Mouse (Mus musculus) c-Kit-negative CD71-positive TER-119-positive erythroid progenitor cells, embryonic 14.5 days (primary cell): ENCODE measurements around the gene Ascc1.

ENCODE experiments used
- DNase-seq: peaks from one replicate; pipeline ENCODE4 v3.0.0-alpha.2; 2013; ENCODE audit warnings: low read depth, low spot score

The Ascc1 gene

DNA sequence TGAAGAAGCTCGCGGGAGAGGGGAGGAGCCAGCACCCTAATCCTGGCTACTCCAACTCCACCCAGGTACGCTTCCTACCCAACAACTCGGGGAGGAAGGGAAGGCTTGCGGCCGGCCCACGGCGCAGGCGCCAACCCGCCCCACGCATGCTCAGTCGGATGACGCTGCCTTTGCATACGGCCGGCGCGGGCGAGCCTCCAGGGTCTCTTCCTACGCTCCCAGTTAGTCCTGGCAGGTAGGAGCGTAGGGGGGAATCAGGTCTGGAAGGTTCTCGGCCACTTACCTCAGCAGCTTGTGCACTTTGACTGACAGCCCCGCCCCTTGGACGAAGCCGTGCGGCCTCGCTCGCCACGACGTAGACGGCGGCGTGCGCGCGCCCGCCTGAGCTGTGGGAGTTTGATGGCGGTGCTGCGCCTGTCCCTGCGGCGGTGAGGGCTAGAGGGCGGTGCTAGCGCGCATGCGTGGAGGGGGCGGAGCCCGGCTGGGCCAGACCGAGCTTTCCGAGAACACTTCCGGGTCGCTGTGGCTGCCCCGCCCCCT lies at the start of gene Ascc1, which contains the start of gene Anapc16:
Ascc1 (plus strand) TSS at position 133 of the 540 bp plus-strand sequence.
Anapc16 (minus strand) TSS at position 463 of the 540 bp plus-strand sequence.
- DNase-seq, result peak; percentile 94

DNA sequence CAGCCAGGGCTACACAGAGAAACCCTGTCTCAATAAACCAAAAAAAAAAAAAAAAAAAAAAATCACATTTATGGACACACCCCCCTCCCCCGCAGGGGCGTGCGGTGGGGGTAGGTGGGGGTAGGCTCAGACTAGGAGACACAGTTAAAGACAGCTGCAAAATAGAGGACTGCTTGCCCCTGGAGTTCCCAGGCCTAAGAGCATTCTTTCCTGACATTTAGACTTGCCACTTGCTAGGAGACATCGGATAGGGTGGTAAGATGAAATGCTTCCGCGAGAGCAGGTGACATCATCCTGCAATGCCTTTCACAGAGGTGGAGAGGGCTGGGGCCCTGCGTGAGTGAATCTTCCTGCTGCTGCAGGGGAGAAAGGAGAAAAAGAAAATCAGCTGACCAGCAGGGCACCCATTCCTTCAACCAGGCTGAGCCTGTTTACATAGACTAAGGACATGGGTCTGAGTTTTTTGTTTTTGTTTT lies 49.0 kb upstream of the Ascc1 start:
- DNase-seq, result no peak

DNA sequence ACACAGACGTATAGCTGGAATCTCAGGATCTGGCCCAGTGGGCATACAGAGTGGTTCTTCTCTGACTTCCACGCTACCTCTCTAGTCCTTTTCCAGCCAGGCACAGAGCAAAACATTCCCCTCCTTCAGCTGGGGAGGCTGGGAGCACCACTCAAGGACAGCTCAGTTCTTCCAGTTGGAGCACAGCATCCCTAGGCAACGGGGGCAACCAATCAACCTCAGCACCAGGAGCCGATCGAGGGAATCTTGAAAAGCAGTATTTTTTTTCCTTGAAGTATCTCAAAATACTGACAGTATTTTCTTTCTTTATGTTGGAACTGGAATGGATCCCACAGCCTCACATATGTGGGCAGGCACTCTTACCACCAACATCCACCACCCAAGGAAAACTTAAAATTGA lies 45.9 kb upstream of the Ascc1 start:
- DNase-seq, result no peak

DNA sequence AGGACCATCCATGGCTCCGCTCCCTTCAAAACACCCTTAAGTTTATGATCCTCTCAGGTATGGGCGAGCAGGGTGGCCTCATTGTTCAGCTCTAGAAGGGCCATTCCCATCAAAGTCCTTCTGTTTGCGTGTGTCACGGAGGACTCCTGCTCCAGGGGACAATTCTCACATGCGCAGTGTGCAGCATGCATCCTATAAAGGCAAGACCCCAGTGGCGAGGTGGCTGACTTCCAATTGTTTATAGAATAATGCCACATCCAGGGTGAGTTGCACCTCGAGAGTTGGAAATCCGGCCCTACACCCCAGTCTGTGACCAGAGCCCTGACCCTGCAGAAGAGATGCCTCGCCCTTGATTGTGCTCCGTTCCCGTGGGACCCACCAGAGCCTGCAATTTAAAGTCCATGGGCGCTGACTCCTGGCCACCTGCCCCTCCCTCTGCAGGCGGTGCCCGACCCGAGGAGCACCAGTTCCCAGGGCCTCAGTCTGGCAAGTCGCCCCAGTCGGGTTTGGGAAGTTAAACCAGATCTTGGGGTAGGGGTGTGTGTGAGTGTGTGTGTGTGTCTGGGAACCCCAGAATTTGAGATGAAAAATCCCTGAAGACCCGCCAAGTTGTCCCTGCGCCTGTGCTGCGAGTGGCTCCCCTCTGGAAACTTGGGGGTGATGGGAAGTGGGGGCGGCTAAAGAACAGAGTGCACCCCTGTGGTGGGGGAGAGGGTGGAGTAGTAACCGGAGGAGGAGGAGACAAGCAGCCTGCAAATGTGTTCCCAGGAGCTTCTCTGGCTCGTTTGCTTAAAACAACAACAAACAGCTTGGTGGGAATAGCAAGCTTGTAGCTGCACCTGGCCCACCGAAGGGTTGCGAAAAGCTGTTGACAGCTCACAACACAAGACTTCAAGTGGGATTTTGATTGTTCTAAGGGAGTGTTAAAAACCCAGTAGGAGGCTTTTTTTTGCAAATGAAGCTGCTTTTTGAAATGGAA lies 45.1 kb upstream of the Ascc1 start:
- DNase-seq, result no peak

DNA sequence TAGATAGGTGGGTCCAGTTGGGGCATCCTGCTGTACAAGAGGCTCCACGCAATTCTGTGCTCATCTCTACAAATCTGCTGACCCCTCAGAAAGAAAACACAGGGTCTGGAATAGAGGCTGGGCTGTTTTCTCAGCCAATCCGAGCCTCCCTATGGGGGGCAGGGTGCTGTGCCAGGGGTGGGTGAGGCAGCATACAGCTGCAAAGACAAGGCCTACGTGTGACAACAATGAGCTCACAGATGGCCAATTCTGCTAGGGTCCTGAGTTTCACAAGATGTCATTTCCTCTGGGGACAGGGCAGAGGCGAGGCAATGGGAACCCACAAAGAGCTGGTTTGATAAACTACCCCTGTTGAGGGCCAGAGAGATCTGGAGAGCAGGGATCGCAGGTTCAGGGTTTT lies 44.1 kb upstream of the Ascc1 start:
- DNase-seq, result no peak

DNA sequence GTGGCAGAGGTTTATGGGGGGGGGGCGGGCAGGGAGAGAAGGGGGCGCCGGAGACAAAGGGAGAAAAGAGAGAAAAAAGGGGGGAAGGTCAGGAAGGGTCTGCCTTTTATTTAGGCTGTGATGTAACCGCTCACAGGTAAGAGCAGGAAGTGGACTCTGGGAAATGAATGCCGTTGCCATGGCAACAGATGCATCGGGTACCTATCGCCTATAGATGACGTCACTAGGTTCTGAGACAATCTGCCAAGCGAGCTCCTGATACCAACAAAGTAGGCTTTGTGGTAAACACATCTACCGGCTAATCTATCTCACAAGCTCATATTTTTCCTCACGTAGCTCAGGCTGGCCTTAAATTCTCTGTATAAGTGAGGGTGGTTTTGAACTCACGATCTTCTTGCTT lies 43.1 kb upstream of the Ascc1 start:
- no peak for DNase-seq

DNA sequence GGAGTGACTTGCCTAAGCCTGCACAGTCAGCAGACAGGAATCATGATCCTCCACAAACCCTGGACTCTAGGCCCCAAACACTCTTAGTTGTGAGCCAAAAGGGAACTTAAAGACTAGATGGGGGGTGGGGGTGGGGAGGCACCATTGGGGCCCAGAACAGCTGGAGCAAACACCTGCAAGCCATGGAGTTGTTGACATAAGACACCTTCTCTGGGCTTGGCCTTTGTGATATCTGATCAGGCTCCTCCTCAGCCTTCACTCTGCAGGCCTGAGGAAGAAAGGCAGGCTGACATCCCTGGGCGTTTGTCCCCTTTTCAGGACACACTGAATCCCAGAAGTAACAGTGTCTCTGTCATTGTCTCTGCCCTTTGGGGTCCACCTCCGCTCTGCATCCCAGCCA lies 39.0 kb upstream of the Ascc1 start:
- DNase-seq, result no peak

DNA sequence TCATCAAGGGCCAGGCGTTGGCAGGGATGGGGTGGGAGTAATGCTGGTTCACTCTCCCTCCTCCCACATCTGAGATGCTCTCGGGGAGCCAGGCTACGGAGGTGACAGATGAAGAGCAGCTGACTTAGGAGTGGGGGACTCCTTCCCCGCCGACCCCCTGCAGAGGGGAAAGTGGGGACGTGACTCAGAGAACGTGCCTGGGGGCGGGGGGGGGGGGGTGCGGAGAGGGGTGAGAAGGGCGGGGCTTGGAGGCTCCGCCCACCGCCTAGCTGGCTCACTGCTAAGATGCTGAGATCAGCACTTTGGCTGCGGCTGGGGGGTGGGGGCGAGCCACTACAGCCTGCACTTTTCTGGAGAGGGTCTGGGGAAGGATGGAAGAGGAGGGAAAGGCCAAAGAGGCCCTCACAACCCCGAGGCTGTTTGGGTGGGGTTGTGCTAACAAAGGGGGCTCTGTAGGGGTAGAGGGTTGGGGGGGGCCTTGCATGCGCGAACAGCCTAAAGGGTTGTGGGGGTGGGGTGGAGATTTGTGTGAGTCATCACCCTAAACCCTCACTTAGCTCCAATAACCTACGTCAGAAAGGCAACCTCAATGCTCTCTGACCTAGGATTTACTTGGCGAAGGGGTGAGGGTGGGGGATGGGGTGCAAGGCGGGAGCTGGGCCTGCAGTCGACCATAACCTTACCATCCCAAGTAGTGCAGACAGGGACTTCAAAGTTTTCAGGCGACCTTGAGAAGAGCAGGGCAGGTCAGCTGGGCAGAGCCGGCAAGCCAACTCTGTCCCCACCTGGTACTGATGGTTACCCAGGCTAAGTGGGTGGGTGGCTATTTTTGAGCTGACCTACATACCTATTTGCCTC lies 37.9 kb upstream of the Ascc1 start:
- DNase-seq, result no peak

DNA sequence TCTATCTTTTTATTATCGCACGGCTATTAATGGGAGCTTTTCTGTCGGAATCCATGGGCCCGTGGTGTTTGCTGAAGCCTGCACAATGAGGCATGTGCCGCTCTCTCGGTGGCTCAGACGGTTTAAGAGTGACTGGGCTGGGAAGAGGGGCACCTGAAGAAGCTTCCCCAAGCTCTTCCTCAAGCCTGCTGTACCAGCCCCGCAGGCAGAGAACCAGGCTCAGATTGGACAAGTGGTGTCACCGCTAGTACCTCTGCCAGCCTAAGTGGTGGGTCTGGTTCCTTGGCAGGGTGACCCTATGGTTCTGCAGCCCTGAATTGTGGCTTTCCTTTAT lies 37.3 kb upstream of the Ascc1 start:
- no peak for DNase-seq

DNA sequence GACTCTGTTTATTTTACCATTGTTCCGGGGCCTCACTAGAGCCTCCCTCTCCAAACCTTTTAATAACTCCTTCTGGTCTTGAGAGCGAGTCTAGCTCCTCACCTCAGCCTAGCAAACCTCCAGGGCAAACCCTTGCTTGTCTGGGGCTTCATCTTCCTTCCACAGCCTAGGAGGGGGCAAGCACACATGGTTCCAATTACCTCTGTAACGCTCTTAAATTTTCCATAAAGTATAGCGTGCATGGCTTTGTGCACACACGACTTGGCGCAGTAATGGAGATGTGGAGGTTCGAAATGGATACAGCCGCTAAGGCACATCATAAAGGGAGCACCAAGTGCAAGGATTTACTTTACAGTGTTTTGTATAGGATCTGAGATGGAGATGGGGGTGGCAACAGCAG lies 36.8 kb upstream of the Ascc1 start:
- no peak for DNase-seq

DNA sequence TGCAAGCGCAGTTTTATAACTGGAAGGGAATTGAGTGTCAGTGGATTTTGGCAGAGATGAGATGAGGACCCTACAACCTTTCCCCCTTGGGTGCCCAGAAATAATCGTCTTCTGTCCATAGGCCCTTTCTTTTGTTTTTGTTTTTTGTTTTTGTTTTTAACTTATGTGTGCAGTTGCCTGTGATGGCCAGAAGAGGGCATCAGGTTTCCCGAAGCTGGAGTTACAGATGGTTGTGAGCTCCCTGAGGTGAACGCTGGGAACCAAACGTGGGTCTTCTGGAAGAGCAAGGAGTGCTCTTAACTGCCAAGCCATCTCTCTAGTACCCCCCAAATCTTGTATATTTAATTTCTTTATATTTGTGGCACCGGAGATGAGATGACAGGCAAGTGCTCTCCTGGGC lies 35.9 kb upstream of the Ascc1 start:
- no peak for DNase-seq

DNA sequence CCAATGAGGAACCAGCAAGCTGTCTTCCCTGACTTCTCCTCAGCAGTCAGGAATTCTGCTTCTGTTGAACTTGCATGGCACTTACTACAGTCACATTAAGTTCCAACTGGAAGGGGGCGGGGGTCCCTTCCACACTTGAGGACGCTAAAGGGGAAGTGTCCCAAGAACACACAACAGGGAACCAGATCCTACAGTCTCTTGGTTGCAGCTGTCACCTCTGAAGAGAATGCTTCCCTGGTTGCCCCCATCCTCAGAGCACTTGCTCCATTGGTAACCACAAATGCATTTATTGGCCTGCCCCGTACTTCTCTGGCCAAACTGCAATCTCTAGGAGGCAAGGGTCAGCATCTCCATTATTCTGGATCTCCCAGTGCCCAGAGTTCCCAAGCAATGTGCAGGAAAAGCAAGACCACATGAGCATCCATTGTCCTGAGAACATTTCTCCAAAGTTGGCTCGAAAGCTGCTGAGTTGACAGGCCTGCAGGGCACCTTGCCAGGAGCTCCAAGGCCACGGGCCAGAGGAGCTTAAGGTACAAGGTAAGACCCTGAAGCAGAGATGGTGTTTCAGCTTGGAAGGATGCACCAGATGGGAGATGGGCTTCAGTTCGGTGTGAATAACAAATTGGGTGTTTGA lies 35.2 kb upstream of the Ascc1 start:
- no peak for DNase-seq

DNA sequence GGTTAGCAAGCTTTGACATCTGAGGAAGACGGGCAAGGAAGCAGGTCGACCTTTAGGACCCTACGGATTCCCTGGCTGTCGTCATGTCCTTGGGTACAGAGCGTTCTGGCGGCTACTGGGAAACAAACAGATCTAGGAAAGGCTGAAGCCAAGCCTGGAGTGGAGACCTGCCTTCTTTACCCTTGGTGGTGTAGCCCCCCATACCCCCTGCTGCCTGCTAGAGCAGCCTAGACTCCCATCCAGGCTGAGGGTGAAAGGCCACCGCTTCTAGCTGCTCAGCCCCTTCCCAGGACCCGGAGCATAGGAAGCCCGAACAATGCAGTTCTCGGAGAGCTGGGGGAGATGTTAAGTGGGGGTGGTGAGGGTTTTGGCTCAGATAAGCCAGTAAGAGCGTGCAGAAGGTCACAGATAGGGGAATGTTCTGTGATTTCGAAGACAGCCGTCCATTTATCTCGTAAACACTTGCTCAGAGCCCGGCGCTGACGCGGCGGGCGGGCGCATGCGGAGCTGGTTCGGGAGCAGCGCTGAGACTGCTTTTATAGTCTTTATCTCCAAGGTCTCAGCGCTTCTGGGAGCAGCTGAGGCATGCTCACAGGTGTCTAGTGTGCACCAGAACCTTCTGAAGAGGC lies 32.7 kb upstream of the Ascc1 start:
- DNase-seq, result no peak

DNA sequence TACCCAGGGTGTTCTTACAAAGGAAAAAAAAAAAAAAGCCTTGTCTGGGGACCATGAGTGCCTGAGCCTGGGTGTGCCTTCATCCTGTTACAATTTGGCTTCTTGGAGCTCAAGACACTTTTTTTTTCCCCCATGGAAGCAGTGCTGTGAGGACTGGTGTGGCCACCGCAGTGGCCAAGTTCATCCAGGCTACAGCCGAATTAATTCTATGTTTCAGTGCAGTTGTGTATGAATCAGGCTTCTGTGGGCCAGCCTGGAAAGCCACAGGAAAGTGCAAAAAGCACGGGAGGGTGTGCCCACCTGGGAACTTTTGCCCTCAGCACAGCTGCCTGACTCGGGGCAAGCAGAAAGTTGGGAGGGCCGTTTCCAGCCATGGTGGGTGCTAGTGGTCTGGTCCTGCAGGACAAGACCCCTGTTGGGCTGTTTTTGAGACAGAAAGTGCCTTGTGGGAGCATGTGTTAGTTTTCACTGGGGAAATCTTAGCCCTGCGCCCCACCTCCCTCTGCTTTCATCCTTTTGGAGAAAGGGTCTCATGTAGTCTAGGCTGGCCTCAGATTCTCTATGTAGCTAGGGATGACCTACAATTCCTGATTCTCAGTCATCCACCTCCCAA lies 32.0 kb upstream of the Ascc1 start:
- no peak for DNase-seq

DNA sequence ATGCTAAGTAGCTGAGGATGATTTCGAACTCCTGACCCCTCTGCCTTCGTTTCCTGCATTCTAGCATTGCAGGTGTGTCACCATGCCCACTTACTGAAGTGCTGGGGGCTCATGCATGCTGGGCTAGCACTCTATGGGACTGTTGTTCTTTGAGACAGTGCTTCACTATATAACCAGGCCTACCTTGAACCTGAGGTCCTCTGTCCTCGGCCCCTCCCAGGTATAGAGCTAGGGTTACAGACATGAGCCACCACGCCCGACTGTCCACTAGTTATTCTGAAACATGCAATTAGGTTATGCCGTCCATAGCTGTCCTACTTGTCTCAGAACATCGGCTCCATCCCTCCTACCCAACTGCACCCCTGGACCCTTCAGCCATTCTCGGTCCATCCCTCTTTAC lies 30.8 kb upstream of the Ascc1 start:
- DNase-seq, result no peak

DNA sequence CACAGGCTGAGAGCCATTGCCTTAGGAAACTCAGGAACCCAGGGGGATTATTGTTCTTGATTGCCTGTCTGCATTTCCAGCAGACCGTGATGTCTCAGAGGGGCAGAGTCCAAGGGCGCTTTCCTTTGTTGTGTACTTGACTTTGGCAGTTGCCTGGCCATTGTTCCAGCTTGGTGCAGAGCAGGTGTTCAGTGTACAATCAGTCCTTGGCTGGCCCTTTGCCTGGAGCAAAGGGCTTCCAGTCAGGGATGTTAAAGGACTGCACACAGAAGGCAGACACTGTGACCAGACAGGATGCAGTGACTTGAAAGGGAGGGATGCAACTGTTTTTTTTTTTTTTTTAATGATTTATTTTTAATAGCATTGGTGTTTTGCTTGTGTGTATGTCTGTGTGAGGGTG lies 30.1 kb upstream of the Ascc1 start:
- no peak for DNase-seq

DNA sequence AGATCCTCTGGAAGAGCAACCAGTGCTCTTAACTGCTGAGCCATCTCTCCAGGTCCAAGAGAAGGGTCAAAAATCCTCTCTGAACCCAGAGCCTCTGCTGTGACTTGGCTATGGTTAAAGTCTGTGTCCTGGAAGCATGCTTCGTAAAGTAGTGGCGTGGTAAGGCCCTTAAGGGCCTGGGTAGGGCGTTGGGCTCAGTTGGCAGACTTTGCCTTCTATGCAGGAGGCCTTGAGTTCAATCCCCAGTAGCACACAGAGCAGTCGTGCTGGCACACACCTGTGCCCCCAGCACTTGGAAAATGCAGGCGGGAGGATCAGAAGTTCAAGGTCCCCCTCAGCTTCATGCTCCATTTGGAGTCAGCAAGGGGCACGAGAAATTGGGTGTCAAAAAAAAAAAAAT lies 29.6 kb upstream of the Ascc1 start:
- DNase-seq, result no peak

DNA sequence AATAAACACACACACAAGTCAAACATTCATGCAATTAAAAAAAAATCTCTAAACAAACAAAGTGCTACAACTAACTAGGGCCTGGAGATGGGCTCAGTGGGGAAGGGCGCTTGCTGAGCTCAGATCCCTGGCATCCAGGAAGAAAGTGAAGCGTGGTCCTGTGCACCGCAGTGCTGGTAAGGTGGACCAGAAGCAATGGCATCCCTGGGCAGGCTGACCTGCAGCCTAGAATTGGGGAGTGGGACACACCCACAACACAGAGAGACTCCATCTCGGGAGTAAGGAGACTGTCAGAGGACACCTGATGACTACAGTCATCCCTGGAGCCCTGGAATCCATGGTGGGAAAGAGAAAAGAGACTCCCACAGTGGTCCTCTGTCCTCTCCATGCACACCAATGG lies 29.2 kb upstream of the Ascc1 start:
- no peak for DNase-seq

DNA sequence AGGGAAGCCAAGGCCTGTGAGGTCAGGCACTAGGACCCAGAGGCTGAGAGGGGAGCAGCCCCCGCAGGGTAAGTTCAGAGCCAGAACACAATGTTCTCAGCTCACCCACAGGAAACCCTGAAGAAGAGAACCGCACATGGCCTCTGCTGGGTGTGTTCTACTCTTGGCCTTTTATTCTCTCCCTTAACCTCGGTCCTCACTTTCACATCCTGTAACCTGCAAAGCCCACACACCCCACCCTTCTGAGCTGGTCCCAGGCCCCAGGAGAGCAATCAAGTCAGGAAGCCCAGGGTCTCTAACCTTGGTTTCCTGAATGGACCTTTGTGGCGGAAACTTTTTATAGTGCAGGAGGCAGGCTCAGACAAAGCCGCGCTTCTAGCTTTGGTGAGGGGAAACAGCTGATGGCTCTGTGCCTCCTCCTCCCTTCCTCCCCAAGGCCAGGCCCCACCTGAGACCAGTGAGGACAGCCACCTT lies 28.4 kb upstream of the Ascc1 start:
- no peak for DNase-seq

DNA sequence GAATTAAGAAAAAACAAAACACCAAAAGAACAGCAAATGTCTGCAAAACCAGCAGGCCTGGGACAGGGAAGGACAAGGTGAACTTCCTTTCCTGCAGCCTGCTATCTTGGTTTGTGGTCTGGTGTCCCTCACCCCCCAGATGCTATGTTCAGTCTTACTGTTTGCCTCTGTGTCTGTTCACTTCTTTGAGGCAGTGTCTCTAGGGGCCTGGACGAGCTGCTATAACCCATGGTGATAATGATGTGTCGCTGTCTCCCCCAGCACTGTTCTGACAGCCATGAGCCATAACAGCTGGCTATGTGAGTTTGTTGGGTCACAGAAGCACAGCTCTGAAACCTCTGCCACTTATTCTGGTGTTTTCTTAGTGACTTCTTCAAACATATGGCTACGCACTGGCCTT lies 27.8 kb upstream of the Ascc1 start:
- DNase-seq, result no peak

DNA sequence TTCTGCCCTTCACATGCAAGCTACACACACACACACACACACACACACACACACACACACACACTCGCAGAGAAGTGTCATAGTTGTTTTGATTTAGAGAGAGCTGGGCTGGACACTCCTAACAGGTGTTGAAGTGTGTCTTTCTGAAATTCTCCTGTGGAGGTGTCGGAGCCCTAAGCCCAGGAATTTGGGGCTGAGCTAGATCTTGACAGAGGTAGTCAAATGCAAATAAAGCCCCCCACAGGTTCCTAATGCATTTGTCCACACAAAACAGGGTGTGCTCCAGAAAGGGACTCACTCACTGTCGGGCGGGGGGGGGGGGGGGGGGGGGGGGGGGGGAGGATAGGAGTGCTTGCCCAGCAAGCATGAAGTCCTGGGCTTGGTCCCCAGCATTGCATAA lies 25.5 kb upstream of the Ascc1 start:
- DNase-seq, result no peak
